Mouse (Mus musculus): Measurements from ENCODE around the gene Cib1. TPM values are rescaled to one million over a fixed set of nuclear protein-coding genes. Genes with fewer than 3 reads are reported as not detected.

Gene Cib1
- total and polyA plus RNA-seq, 3 experiments, result 84.5 to 145 TPM; not detected in 1

GRCm38 (mm10) chr7:80207314-80207731 lies 25.3 kb downstream of the Cib1 start:
- peak; percentile 26 for DNase-seq (ENCODE audit: low read depth, low spot score)
- Histone ChIP-seq H3K9ac (ENCODE audit: control insufficient read depth, low read depth, low read length, poor library complexity, severe bottlenecking) (peak overlapping the region; percentile 49), H3K4me1 (ENCODE audit: control insufficient read depth in 1 of 2, insufficient read depth in 2 of 2, low read length in 2 of 2) (peaks cover 23 to 61% of the 10 kb centered on the region in 2 experiments), H3K4me3 (ENCODE audit: control insufficient read depth in 1 of 2, insufficient read depth in 1 of 2, low read depth in 2 of 2, low read length in 2 of 2) (no peak overlapping the region), H3K36me3 (ENCODE audit: control insufficient read depth in 1 of 2, insufficient read depth in 2 of 2, low read length in 2 of 2) (peaks cover 0 to 49% of the 10 kb centered on the region in 2 experiments; a peak in 2 of 4 replicates), H3K27ac (ENCODE audit: control insufficient read depth, low read depth, low read length) (peak overlapping the region; percentile 100), H3K27me3 (ENCODE audit: control insufficient read depth in 1 of 2, insufficient read depth in 2 of 2, low read length in 2 of 2) (no peaks in the 10 kb centered on the region), H3K79me2 (ENCODE audit: control insufficient read depth, insufficient read depth, low read length, poor library complexity) (peaks cover 60% of the 10 kb centered on the region), H3K9me3 (replicated peaks; ENCODE audit: insufficient read depth, low read length) (no peaks in the 10 kb centered on the region)
- TF ChIP-seq MXI1 (IDR thresholded peaks at IDR 0.05; ENCODE audit: low read depth, low read length) (no peak), TAL1 (IDR thresholded peaks at IDR 0.05; ENCODE audit: low read length) (0 out of 2 replicates have a peak, but pooled peaks have one; percentile 19), MEF2A (IDR thresholded peaks at IDR 0.05; ENCODE audit: extremely low read depth, insufficient replicate concordance, low read depth, low read length, poor library complexity, severe bottlenecking) (no peak)

GRCm38 (mm10) chr7:80205705-80206589 lies 26.7 kb downstream of the Cib1 start:
- DNase-seq (ENCODE audit: low read depth, low spot score), result no peak
- peaks cover 23 to 59% of the 10 kb centered on the region in 2 experiments for H3K4me1 ChIP-seq (ENCODE audit: control insufficient read depth in 1 of 2, insufficient read depth in 2 of 2, low read length in 2 of 2)
- H3K9me3 ChIP-seq (replicated peaks; ENCODE audit: insufficient read depth, low read length), result no peaks in the 10 kb centered on the region
- no peaks in the 10 kb centered on the region for H3K27me3 ChIP-seq (ENCODE audit: control insufficient read depth in 1 of 2, insufficient read depth in 2 of 2, low read length in 2 of 2)
- 0 out of 4 replicates have a peak, but pooled peaks of 1 of the 2 experiments have one; percentile 8 for TF ChIP-seq EP300 (IDR thresholded peaks at IDR 0.05; ENCODE audit: low read depth in 1 of 2, low read length in 2 of 2)
- TF ChIP-seq NRF1 (IDR thresholded peaks at IDR 0.05; ENCODE audit: insufficient read depth, low read depth, low read length, poor library complexity, severe bottlenecking), result no peak
- TF ChIP-seq TAL1 (IDR thresholded peaks at IDR 0.05; ENCODE audit: low read length), result peak; percentile 11; the same call in 1 of the 2 replicates
- no peak overlapping the region for H3K4me3 ChIP-seq (ENCODE audit: control insufficient read depth in 1 of 2, insufficient read depth in 1 of 2, low read depth in 2 of 2, low read length in 2 of 2)
- 0 out of 2 replicates have a peak overlapping the region, but pooled peaks have one; percentile 5 for H3K9ac ChIP-seq (ENCODE audit: control insufficient read depth, low read depth, low read length, poor library complexity, severe bottlenecking)
- H3K79me2 ChIP-seq (ENCODE audit: control insufficient read depth, insufficient read depth, low read length, poor library complexity), result peaks cover 67% of the 10 kb centered on the region
- H3K27ac ChIP-seq (ENCODE audit: control insufficient read depth, low read depth, low read length), result peak overlapping the region; percentile 44
- peaks cover 0 to 49% of the 10 kb centered on the region in 2 experiments; a peak in 2 of 4 replicates for H3K36me3 ChIP-seq (ENCODE audit: control insufficient read depth in 1 of 2, insufficient read depth in 2 of 2, low read length in 2 of 2)

DNA sequence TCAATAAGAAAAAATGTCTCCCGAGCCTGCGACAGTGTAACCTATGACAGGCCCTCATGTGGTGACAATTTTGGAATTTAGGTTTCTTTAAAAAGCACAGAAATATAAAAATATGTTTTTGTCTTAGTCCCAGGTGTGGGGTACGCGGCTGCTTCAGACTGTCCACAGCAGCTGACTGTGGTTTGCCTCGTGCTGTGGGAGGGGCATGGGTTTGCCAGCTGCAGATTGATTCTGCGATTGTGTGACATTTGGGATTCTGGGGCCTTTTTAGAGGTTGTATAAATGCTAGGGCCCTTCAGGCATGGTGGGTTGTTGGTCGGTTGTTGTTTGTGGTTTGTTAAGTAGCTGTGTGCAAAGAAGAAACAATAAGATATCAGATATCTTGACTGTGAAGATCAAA lies 27.7 kb downstream of the Cib1 start:
- no peak for DNase-seq (ENCODE audit: low read depth, low spot score)
- peaks cover 14 to 56% of the 10 kb centered on the region in 2 experiments for H3K4me1 ChIP-seq (ENCODE audit: control insufficient read depth in 1 of 2, insufficient read depth in 2 of 2, low read length in 2 of 2)
- TF ChIP-seq MAFK (IDR thresholded peaks at IDR 0.05; ENCODE audit: borderline replicate concordance, low read depth, low read length) (no peak), TCF12 (IDR thresholded peaks at IDR 0.05; ENCODE audit: low read depth, low read length) (peak; percentile 31; the same call in 1 of the 2 replicates), ELF1 (IDR thresholded peaks at IDR 0.05; ENCODE audit: low read depth, low read length) (no peak), POLR2AphosphoS5 (IDR thresholded peaks at IDR 0.05; ENCODE audit: borderline replicate concordance, low read depth, low read length) (no peak), MXI1 (IDR thresholded peaks at IDR 0.05; ENCODE audit: low read depth, low read length) (peak; percentile 30; the same call in 1 of the 2 replicates), ETS1 (IDR thresholded peaks at IDR 0.05; ENCODE audit: low read depth, low read length) (peak; percentile 77), SIN3A (IDR thresholded peaks at IDR 0.05; ENCODE audit: low read length) (peak; percentile 63), BHLHE40 (IDR thresholded peaks at IDR 0.05; ENCODE audit: borderline replicate concordance, low read depth, low read length) (peak; percentile 75)
- no peak overlapping the region for H3K4me3 ChIP-seq (ENCODE audit: control insufficient read depth in 1 of 2, insufficient read depth in 1 of 2, low read depth in 2 of 2, low read length in 2 of 2)
- H3K9ac ChIP-seq (ENCODE audit: control insufficient read depth, low read depth, low read length, poor library complexity, severe bottlenecking), result no peak overlapping the region
- H3K27ac ChIP-seq (ENCODE audit: control insufficient read depth, low read depth, low read length), result no peak overlapping the region
- H3K27me3 ChIP-seq (ENCODE audit: control insufficient read depth in 1 of 2, insufficient read depth in 2 of 2, low read length in 2 of 2), result no peaks in the 10 kb centered on the region
- no peaks in the 10 kb centered on the region for H3K9me3 ChIP-seq (replicated peaks; ENCODE audit: insufficient read depth, low read length)
- H3K36me3 ChIP-seq (ENCODE audit: control insufficient read depth in 1 of 2, insufficient read depth in 2 of 2, low read length in 2 of 2), result peaks cover 0 to 44% of the 10 kb centered on the region in 2 experiments; a peak in 2 of 4 replicates
- peaks cover 67% of the 10 kb centered on the region for H3K79me2 ChIP-seq (ENCODE audit: control insufficient read depth, insufficient read depth, low read length, poor library complexity)
